Mouse (Mus musculus) midbrain, embryonic 14.5 days (tissue): ENCODE data around the gene Notch1. TPM values are rescaled to one million over a fixed set of nuclear protein-coding genes. Genes with fewer than 3 reads are reported as not detected.

Experiments
- ATAC-seq: fragments of 200-750 bp; cut with Nextera tagmentation; 2 replicates; pipeline ENCODE4 v1.8.0; 2017; ENCODE audit warnings: moderate number of reproducible peaks, moderate library complexity; ENCODE audit not compliant: low FRiP score, low TSS enrichment
- DNase-seq: peaks from one replicate; pipeline ENCODE4 v3.0.0-alpha.2; 2015
- H3K27ac ChIP-seq: fragments of 300-500 bp; sonication (generic); replicated peaks from 2 replicates; pipeline ENCODE4 v1.5.1; 2014; ENCODE audit warnings: mild to moderate bottlenecking, low read depth, low read length, moderate library complexity
- H3K27me3 ChIP-seq: fragments of 300-500 bp; sonication (generic); 2 replicates; pipeline ENCODE4 v1.6.1; 2014; ENCODE audit warnings: low read length, control low read depth, mixed read lengths; ENCODE audit not compliant: control insufficient read depth, insufficient read depth
- H3K36me3 ChIP-seq: fragments of 300-500 bp; sonication (generic); 2 replicates; pipeline ENCODE4 v1.6.1; 2014; ENCODE audit warnings: low read length, control low read depth; ENCODE audit not compliant: control insufficient read depth, insufficient read depth
- H3K4me1 ChIP-seq: fragments of 300-500 bp; sonication (generic); 2 replicates; pipeline ENCODE4 v1.6.1; 2014; ENCODE audit warnings: mild to moderate bottlenecking, antibody characterized with exemption, low read length, control low read depth; ENCODE audit not compliant: control insufficient read depth, insufficient read depth
- H3K4me2 ChIP-seq: fragments of 300-500 bp; sonication (generic); 2 replicates; pipeline ENCODE4 v1.6.1; 2014; ENCODE audit warnings: mild to moderate bottlenecking, low read length, moderate library complexity
- H3K4me3 ChIP-seq: fragments of 300-500 bp; sonication (generic); replicated peaks from 2 replicates; pipeline ENCODE4 v1.5.1; 2014; ENCODE audit warnings: low read depth, low read length
- H3K9ac ChIP-seq: fragments of 300-500 bp; sonication (generic); replicated peaks from 2 replicates; pipeline ENCODE4 v1.6.1; 2014; ENCODE audit warnings: mild to moderate bottlenecking, low read length, moderate library complexity
- H3K9me3 ChIP-seq: fragments of 300-500 bp; sonication (generic); 2 replicates; pipeline ENCODE4 v1.6.1; 2016; ENCODE audit warnings: low read length, control low read depth, mixed read lengths; ENCODE audit not compliant: control insufficient read depth
- WGBS: fragments of 180-500 bp; shearing (Covaris S2); extraction: QIAGEN DNeasy Blood & Tissue Kit; methylation state at CpG from one replicate; pipeline ENCODE4 v1.1.7; 2014; 5-methylcytosine and 5-hydroxymethylcytosine counted together
- polyA plus RNA-seq: library from polyadenylated mRNA; unstranded; fragments of >200 nt; fragmentation: Nextera tagmentation; extraction: Ambion mirVana; gene quantifications from 2 replicates; pipeline ENCODE4 v1.2.1, GENCODE M21; 2014

The Notch1 gene
- polyA plus RNA-seq, 1 experiment from 2014 or later, result 33.9 TPM

- DNase-seq (no peak), ATAC-seq (no peak)
- WGBS, result 86% methylated on average over 5 of the region's 5 CpGs
- Histone ChIP-seq H3K4me1 (no peaks in the 10 kb centered on the region), H3K36me3 (peaks cover 65% of the 10 kb centered on the region), H3K9ac (no peak overlapping the region), H3K4me3 (no peak overlapping the region), H3K4me2 (no peak overlapping the region), H3K27ac (no peak overlapping the region), H3K9me3 (no peaks in the 10 kb centered on the region), H3K27me3 (no peaks in the 10 kb centered on the region)
Measured at GRCm38 (mm10) chr2:26461667-26462066, 54.8 kb downstream of the Notch1 start.

- Histone ChIP-seq H3K9me3 (no peaks in the 10 kb centered on the region), H3K27me3 (no peaks in the 10 kb centered on the region), H3K36me3 (peaks cover 61% of the 10 kb centered on the region), H3K4me2 (no peak overlapping the region), H3K27ac (0 out of 2 replicates have a peak overlapping the region, but pooled peaks have one; percentile 32), H3K4me3 (no peak overlapping the region), H3K4me1 (no peaks in the 10 kb centered on the region), H3K9ac (no peak overlapping the region)
- no peak for ATAC-seq
- 94% methylated on average over 13 of the region's 13 CpGs for WGBS
- DNase-seq, result no peak
Measured at GRCm38 (mm10) chr2:26460837-26461236, 55.6 kb downstream of the Notch1 start.

- Histone ChIP-seq H3K27ac (0 out of 2 replicates have a peak overlapping the region, but pooled peaks have one; percentile 32), H3K4me2 (no peak overlapping the region), H3K9me3 (no peaks in the 10 kb centered on the region), H3K36me3 (peaks cover 56% of the 10 kb centered on the region), H3K4me3 (no peak overlapping the region), H3K9ac (no peak overlapping the region), H3K4me1 (no peaks in the 10 kb centered on the region), H3K27me3 (no peaks in the 10 kb centered on the region)
- DNase-seq (no peak), ATAC-seq (no peak)
- 87% methylated on average over 16 of the region's 16 CpGs for WGBS
Measured at GRCm38 (mm10) chr2:26460097-26460646, 56.3 kb downstream of the Notch1 start.

GRCm38 (mm10) chr2:26459478-26459877, 57.0 kb downstream of the Notch1 start:
- no peak for DNase-seq
- Histone ChIP-seq H3K9me3 (no peaks in the 10 kb centered on the region), H3K36me3 (peaks cover 49% of the 10 kb centered on the region), H3K27me3 (no peaks in the 10 kb centered on the region), H3K4me1 (no peaks in the 10 kb centered on the region), H3K9ac (no peak overlapping the region), H3K4me3 (no peak overlapping the region), H3K27ac (0 out of 2 replicates have a peak overlapping the region, but pooled peaks have one; percentile 5), H3K4me2 (no peak overlapping the region)
- peak; percentile 37; the same call in 1 of the 2 replicates for ATAC-seq
- WGBS, result 49% methylated on average over 6 of the region's 6 CpGs

GRCm38 (mm10) chr2:26458402-26459124, 57.9 kb downstream of the Notch1 start:
- no peak for DNase-seq
- Histone ChIP-seq H3K36me3 (peaks cover 40% of the 10 kb centered on the region), H3K4me1 (no peaks in the 10 kb centered on the region), H3K9ac (no peak overlapping the region; the same call in 1 of the 2 replicates), H3K27ac (no peak overlapping the region), H3K27me3 (no peaks in the 10 kb centered on the region), H3K9me3 (no peaks in the 10 kb centered on the region), H3K4me3 (no peak overlapping the region), H3K4me2 (no peak overlapping the region)
- 46% methylated on average over 7 of the region's 7 CpGs for WGBS
- no peak for ATAC-seq

- Histone ChIP-seq H3K4me3 (no peak overlapping the region), H3K27me3 (no peaks in the 10 kb centered on the region), H3K9me3 (no peaks in the 10 kb centered on the region), H3K9ac (0 out of 2 replicates have a peak overlapping the region, but pooled peaks have one; percentile 12), H3K27ac (no peak overlapping the region), H3K36me3 (no peaks in the 10 kb centered on the region), H3K4me2 (no peak overlapping the region), H3K4me1 (peaks cover 10% of the 10 kb centered on the region)
- DNase-seq (peak; percentile 91), ATAC-seq (no peak)
- 20% methylated on average over 5 of the region's 5 CpGs for WGBS
Measured at GRCm38 (mm10) chr2:26449121-26450060, 67.1 kb downstream of the Notch1 start.

- Histone ChIP-seq H3K27me3 (no peaks in the 10 kb centered on the region), H3K4me1 (peaks cover 22% of the 10 kb centered on the region), H3K9me3 (no peaks in the 10 kb centered on the region), H3K4me3 (no peak overlapping the region), H3K9ac (no peak overlapping the region), H3K4me2 (no peak overlapping the region), H3K27ac (no peak overlapping the region), H3K36me3 (no peaks in the 10 kb centered on the region)
- no peak for ATAC-seq
- 73% methylated on average over 1 of the region's 1 CpGs for WGBS
- DNase-seq, result no peak
Measured at GRCm38 (mm10) chr2:26447451-26447850, 69.0 kb downstream of the Notch1 start.

GRCm38 (mm10) chr2:26446671-26447070, 69.8 kb downstream of the Notch1 start:
- peak overlapping the region; percentile 88 for H3K4me3 ChIP-seq
- 79% methylated on average over 4 of the region's 4 CpGs for WGBS
- H3K9me3 ChIP-seq, result no peaks in the 10 kb centered on the region
- H3K4me2 ChIP-seq, result peak overlapping the region; percentile 72
- no peaks in the 10 kb centered on the region for H3K27me3 ChIP-seq
- DNase-seq, result no peak
- no peak overlapping the region for H3K27ac ChIP-seq
- peaks cover 22% of the 10 kb centered on the region for H3K4me1 ChIP-seq
- ATAC-seq, result no peak
- H3K36me3 ChIP-seq, result peaks cover 2% of the 10 kb centered on the region
- H3K9ac ChIP-seq, result peak overlapping the region; percentile 13; the same call in 1 of the 2 replicates
